Mouse (Mus musculus) cortical plate, adult 2 months (tissue): ENCODE data around the gene Ctbp2. TPM values are rescaled to one million over a fixed set of nuclear protein-coding genes. Genes with fewer than 3 reads are reported as not detected.

ENCODE experiments used
- H3K27ac ChIP-seq: fragments of 200-500 bp; 2 replicates; pipeline ENCODE4 v1.5.1; 2012; ENCODE audit warnings: low read length, control low read depth, inconsistent platforms; ENCODE audit not compliant: insufficient read depth
- H3K4me1 ChIP-seq: fragments of 200-500 bp; 2 replicates; pipeline ENCODE4 v1.6.1; 2011; ENCODE audit warnings: low read length; ENCODE audit not compliant: control insufficient read depth, insufficient read depth
- H3K4me3 ChIP-seq: fragments of 200-500 bp; 2 replicates; pipeline ENCODE4 v1.5.1; 2011; ENCODE audit warnings: mild to moderate bottlenecking, low read length, control low read depth; ENCODE audit not compliant: insufficient read depth
- CTCF ChIP-seq: fragments of 200-500 bp; IDR thresholded peaks from 2 replicates; pipeline ENCODE4 v1.5.1; 2011; ENCODE audit warnings: mild to moderate bottlenecking, control low read depth, low read length; ENCODE audit not compliant: insufficient read depth; ENCODE audit errors: extremely low read depth
- POLR2A ChIP-seq: fragments of 200-500 bp; IDR thresholded peaks from 2 replicates; pipeline ENCODE4 v1.6.1; 2011; ENCODE audit warnings: mild to moderate bottlenecking, low read length, control low read depth; ENCODE audit not compliant: insufficient read depth; ENCODE audit errors: extremely low read depth
- polyA plus RNA-seq: library from polyadenylated mRNA; depleted of rRNA; stranded (reverse); fragments of >200 nt; gene quantifications from 2 replicates; pipeline ENCODE4 v1.2.3, GENCODE M21; 2012; rRNA removed

The Ctbp2 gene
- polyA plus RNA-seq, result 26.6 and 27.6 TPM in 2 replicates

DNA sequence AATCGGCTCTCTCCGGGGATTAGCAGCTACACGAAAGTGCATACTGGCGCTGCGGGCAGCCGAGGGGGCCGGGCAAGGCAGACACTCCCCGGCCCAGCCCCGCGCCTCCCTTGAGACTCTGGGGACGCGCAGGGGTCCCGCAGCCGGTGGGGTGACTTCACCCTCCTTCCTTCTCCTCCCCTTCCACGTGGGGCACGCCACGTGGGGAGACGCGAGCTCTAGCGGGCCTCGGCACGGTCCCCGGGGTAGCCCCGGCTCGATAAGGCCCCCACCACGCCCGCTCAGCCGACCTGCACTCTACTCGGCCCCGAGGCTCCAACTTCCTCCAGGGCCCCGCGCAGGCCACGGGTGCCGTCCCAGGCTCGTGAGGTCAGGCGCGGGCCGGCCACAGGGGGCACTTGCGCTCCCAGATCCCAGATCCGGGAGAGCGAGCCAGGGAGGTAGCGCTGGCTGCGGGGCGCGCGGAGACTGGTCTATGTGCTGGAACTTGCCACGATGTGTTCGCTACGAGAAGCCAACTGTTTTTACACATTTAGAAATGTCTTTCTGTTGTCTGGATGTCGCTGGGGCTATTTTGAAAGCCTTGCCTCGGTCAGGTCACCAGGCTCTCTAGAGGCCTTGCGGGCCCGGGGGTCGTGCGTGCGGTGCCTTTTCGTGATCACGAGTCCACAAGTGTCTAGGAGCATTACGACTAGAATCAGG lies at the start of gene Ctbp2:
Gene Ctbp2, minus strand, starts transcription at position 356 of the 702 bp plus-strand sequence.
- TF ChIP-seq CTCF (no peak), POLR2A (no peak)
- Histone ChIP-seq H3K27ac (peak within 1 kb of the TSS; percentile 27; the same call in 1 of the 2 replicates), H3K4me3 (peak within 1 kb of the TSS; percentile 83), H3K4me1 (no peaks in the 10 kb centered on the region)

DNA sequence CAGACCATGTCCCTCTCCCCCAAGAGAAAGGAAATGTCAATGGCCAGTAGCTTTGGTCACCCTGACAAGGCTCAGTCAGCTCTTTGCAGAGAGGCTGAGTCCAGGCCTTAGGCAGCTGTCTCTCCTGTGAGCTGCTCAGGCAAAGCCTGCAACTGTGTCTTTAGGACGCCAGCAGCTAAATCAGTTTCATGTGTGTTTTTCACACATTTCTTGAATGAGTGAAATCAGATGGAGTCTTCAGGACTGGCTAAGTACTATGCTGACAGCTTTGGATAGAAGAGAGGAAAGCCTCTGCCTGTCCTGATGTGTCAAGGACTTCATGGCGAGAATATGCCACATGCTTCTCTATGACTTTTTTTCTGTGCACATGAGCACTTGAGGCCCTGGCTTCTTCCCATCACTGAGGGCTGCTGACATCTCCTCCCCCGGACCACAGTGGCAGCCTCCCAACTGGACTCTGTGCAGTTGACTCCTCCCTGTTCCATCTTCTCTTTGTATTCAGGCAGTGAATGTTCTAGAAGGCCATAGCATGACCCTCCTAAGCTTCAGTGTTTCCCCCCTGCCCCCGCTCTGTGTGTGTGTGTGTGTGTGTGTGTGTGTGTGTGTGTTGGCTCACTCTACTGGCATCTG lies 47.4 kb upstream of the Ctbp2 start:
- H3K4me1 ChIP-seq, result no peaks in the 10 kb centered on the region
- no peak overlapping the region for H3K27ac ChIP-seq
- no peak for TF ChIP-seq POLR2A
- no peak for TF ChIP-seq CTCF
- H3K4me3 ChIP-seq, result no peak overlapping the region

- Histone ChIP-seq H3K4me3 (no peak overlapping the region), H3K27ac (no peak overlapping the region), H3K4me1 (no peaks in the 10 kb centered on the region)
- TF ChIP-seq CTCF (no peak), POLR2A (no peak)
These were observed 44.8 kb upstream of the Ctbp2 start for GRCm38 (mm10) chr7:133168928-133169327.

DNA sequence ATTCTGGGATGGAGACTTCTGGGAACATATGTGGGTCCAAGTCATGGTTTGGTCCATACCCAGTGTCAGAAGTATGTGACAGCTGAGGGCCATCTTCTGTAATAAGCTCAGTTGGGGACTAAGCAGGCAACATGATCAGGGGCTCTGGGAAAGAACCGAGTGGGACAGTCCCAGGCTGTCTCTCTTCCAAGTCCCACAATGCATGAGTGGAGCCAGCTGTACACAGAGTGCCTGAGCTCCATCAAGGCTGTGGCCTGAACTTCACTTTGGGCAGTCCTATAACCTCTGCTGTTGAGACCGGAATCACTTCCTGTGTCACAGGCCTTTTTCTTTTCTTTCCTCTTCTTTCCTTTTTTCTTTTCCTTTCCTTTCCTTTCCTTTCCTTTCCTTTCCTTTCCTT lies 43.7 kb upstream of the Ctbp2 start:
- Histone ChIP-seq H3K4me3 (no peak overlapping the region), H3K4me1 (no peaks in the 10 kb centered on the region), H3K27ac (no peak overlapping the region)
- no peak for TF ChIP-seq POLR2A
- no peak for TF ChIP-seq CTCF

DNA sequence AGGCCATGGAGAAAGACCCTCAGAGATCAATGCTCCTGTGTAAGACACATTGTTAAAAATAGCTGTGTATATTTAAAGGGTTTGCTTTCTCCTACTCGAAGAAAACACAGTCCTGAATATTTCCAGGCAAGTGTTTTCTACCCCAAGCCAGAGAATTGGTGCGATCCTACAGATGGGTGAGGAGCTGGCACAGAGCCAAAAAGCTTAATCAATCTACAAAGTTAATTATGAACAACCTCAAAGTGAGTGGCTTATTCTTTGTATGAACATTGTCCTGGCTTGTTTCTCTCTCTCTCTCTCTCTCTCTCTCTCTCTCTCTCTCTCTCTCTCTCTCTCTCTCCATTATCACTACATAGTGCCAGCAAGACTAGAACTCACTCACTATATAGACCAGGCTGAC lies 40.6 kb upstream of the Ctbp2 start:
- Histone ChIP-seq H3K4me3 (no peak overlapping the region), H3K4me1 (no peaks in the 10 kb centered on the region), H3K27ac (no peak overlapping the region)
- TF ChIP-seq POLR2A, result no peak
- no peak for TF ChIP-seq CTCF

DNA sequence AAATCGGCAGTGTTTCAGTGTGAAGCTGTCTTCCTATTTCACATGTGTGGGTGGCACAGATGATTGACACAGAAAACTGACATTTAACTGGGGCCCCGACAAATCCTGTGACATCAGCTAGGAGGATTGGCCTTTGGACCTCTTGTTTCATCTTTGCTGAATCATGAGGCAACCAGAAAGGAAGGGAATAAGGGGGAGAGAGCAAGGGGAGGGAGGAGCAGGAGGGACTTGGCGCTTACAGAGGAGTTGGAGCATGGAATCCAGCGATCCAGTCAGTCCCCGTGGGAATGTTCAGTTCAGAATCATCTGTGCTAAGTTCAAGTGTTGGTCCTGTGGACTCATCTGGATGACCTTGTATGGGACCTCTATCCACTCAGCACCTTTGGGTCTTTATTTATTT lies 38.9 kb upstream of the Ctbp2 start:
- Histone ChIP-seq H3K4me3 (no peak overlapping the region), H3K27ac (no peak overlapping the region), H3K4me1 (no peaks in the 10 kb centered on the region)
- TF ChIP-seq POLR2A (no peak), CTCF (no peak)

DNA sequence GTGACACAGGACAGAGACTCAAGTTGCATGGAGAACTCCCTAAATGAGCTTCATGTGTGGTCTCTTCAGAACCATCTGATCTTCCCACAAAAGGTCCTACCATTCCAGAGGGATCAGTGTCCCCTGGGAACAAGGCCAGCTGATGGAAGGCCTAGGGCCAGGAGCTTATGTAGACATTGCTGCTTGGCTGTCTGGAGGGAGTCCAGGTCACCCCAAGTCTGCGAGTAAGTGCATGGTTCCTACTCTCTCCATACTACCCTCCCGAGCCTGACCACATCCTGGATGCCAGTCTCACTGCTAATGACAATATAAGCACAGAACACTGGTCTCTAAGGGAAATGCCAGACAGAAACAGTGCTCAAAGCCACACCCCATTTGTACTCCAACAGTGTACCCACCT lies 38.0 kb upstream of the Ctbp2 start:
- Histone ChIP-seq H3K4me1 (no peaks in the 10 kb centered on the region), H3K4me3 (no peak overlapping the region), H3K27ac (no peak overlapping the region)
- no peak for TF ChIP-seq POLR2A
- no peak for TF ChIP-seq CTCF

DNA sequence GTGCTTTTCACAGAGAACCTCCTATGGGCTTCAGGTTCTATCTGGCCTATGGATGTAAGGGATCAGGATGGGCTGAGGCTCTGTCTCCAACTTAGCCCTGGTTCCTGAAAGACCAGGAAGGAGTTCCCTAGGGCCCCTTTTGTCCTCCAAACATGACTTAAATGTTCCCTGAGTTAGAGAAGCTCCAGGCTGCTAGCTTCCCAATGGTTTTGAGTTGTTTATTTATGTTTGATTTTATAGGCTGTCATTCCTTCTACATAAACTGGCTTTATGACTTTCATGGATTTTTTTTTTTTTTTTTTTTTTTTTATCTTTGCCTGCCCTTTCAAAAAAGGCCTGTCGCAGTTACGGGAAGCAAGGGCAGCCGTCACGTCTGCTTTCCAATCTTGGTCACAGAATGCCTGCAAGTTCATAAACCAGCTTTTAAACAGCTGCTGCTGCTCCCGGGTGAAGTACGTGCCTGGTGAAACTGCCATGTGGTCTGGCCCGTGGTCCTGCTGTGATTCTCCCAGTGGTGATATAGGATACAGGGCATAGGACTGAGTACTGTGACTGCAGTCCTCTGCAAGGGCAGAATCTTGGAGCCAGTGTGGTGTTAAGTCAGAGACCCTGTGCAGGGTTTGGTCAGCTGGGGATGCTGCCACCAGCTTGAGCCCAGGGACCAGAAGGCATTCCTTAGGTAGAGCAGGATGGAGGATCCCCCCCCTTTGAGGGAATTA lies 37.4 kb upstream of the Ctbp2 start:
- no peaks in the 10 kb centered on the region for H3K4me1 ChIP-seq
- H3K27ac ChIP-seq, result no peak overlapping the region
- H3K4me3 ChIP-seq, result no peak overlapping the region
- TF ChIP-seq CTCF (no peak), POLR2A (no peak)

- Histone ChIP-seq H3K27ac (no peak overlapping the region), H3K4me3 (no peak overlapping the region), H3K4me1 (no peaks in the 10 kb centered on the region)
- TF ChIP-seq CTCF (no peak), POLR2A (no peak)
These were observed 35.4 kb upstream of the Ctbp2 start for GRCm38 (mm10) chr7:133159519-133159918.

DNA sequence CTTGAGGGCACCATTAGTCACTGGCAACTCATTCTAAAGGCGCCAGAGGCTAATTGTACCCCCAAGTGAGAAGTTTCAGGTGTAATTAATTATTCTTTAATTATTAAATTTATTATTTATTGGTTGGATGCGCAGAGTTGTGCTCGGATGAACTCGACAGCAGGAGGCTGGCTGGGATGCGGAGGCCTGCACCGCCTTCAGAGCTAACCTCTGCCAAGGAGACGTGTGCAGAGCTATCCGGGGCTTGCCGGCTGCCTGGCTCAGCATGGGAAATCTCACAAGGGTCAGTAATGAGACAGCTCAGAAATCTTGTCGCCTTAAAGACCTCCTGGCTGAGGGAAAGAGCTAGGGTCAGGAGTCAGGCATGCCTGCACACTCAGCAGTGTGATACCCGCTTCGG lies 31.5 kb upstream of the Ctbp2 start:
- Histone ChIP-seq H3K27ac (no peak overlapping the region), H3K4me3 (no peak overlapping the region), H3K4me1 (no peaks in the 10 kb centered on the region)
- TF ChIP-seq CTCF (no peak), POLR2A (no peak)
